Mouse (Mus musculus): ENCODE results near the gene Olfr1024. TPM values are rescaled to one million over a fixed set of nuclear protein-coding genes. Genes with fewer than 3 reads are reported as not detected.

Gene Olfr1024
- polyA plus RNA-seq, 2 experiments, result not detected

- 46% methylated on average over 2 of the region's 2 CpGs for WGBS (ENCODE audit: insufficient replicate concordance)
- Histone ChIP-seq H3K27ac (no peak within 1 kb of the TSS), H3K36me3 (replicated peaks; ENCODE audit: control insufficient read depth, insufficient read depth, low read depth) (no peaks in the 10 kb centered on the region), H3K9ac (replicated peaks) (no peak within 1 kb of the TSS), H3K4me1 (replicated peaks; ENCODE audit: control insufficient read depth in 2 of 2, insufficient read depth in 2 of 2, low read length in 1 of 2) (no peaks in the 10 kb centered on the region), H3K27me3 (ENCODE audit: control insufficient read depth, insufficient read depth, low read length) (no peaks in the 10 kb centered on the region), H3K9me3 (ENCODE audit: control insufficient read depth, low read length) (no peaks in the 10 kb centered on the region), H3K4me2 (ENCODE audit: low read depth) (no peak within 1 kb of the TSS), H3K4me3 (ENCODE audit: insufficient read depth in 1 of 2, low read depth in 2 of 2, low read length in 2 of 2) (no peak within 1 kb of the TSS)
- DNase-seq (ENCODE audit: low read depth in 3 of 3, low spot score in 3 of 3), result no peak
- no peak for ATAC-seq (ENCODE audit: insufficient read depth)
- no peak for TF ChIP-seq CTCF (IDR thresholded peaks at IDR 0.05; ENCODE audit: low read depth)
- TF ChIP-seq EP300 (IDR thresholded peaks at IDR 0.05; ENCODE audit: low read depth), result no peak
Measured at GRCm38 (mm10) chr2:85885340-85885739, 19.5 kb downstream of the Olfr1024 start, which contains the start of gene Olfr1023. Olfr1023 (plus strand) TSS chr2:85885640.

- H3K9ac ChIP-seq (replicated peaks), result no peak within 1 kb of the TSS
- no peaks in the 10 kb centered on the region for H3K9me3 ChIP-seq (ENCODE audit: control insufficient read depth, low read length)
- H3K27ac ChIP-seq, result no peak within 1 kb of the TSS
- 26% methylated on average over 2 of the region's 2 CpGs for WGBS (ENCODE audit: insufficient replicate concordance)
- no peak for DNase-seq (ENCODE audit: low read depth in 3 of 3, low spot score in 3 of 3)
- H3K27me3 ChIP-seq (ENCODE audit: control insufficient read depth, insufficient read depth, low read length), result no peaks in the 10 kb centered on the region
- no peak within 1 kb of the TSS for H3K4me3 ChIP-seq (ENCODE audit: insufficient read depth in 1 of 2, low read depth in 2 of 2, low read length in 2 of 2)
- H3K4me1 ChIP-seq (replicated peaks; ENCODE audit: control insufficient read depth in 2 of 2, insufficient read depth in 2 of 2, low read length in 1 of 2), result no peaks in the 10 kb centered on the region
- TF ChIP-seq CTCF (IDR thresholded peaks at IDR 0.05; ENCODE audit: low read depth), result no peak
- no peak for TF ChIP-seq EP300 (IDR thresholded peaks at IDR 0.05; ENCODE audit: low read depth)
- H3K4me2 ChIP-seq (ENCODE audit: low read depth), result no peak within 1 kb of the TSS
- H3K36me3 ChIP-seq (replicated peaks; ENCODE audit: control insufficient read depth, insufficient read depth, low read depth), result no peaks in the 10 kb centered on the region
- no peak for ATAC-seq (ENCODE audit: insufficient read depth)
Measured at GRCm38 (mm10) chr2:85868294-85868693, 36.6 kb downstream of the Olfr1024 start, which contains the start of gene Olfr1022. Olfr1022 (plus strand) TSS chr2:85868594.

Other genes with a start within 250 kb of the Olfr1024 start
- gene Olfr154, start 240.6 kb downstream of the Olfr1024 start, polyA plus RNA-seq (2012; rRNA removed), result not detected in 2 replicates
- not detected in 2 replicates for gene Olfr154, start 240.6 kb downstream of the Olfr1024 start, polyA plus RNA-seq (2014; fragmentation: Nextera tagmentation; extraction: Ambion mirVana)
- gene Olfr1006, start 226.3 kb downstream of the Olfr1024 start, polyA plus RNA-seq (2012; rRNA removed), result not detected in 2 replicates
- not detected in 2 replicates for gene Olfr1006, start 226.3 kb downstream of the Olfr1024 start, polyA plus RNA-seq (2014; fragmentation: Nextera tagmentation; extraction: Ambion mirVana)
- gene Olfr1008, start 215.6 kb downstream of the Olfr1024 start, polyA plus RNA-seq (2012; rRNA removed), result not detected in 2 replicates
- not detected in 2 replicates for gene Olfr1008, start 215.6 kb downstream of the Olfr1024 start, polyA plus RNA-seq (2014; fragmentation: Nextera tagmentation; extraction: Ambion mirVana)
- not detected in 2 replicates for gene Olfr1009, start 189.6 kb downstream of the Olfr1024 start, polyA plus RNA-seq (2012; rRNA removed)
- not detected in 2 replicates for gene Olfr1009, start 189.6 kb downstream of the Olfr1024 start, polyA plus RNA-seq (2014; fragmentation: Nextera tagmentation; extraction: Ambion mirVana)
- gene Olfr1012, start 142.3 kb downstream of the Olfr1024 start, polyA plus RNA-seq (2012; rRNA removed), result not detected in 2 replicates
- gene Olfr1012, start 142.3 kb downstream of the Olfr1024 start, polyA plus RNA-seq (2014; fragmentation: Nextera tagmentation; extraction: Ambion mirVana), result not detected in 2 replicates
- gene Olfr1013, start 138.0 kb downstream of the Olfr1024 start, polyA plus RNA-seq (2012; rRNA removed), result not detected in 2 replicates
- not detected in 2 replicates for gene Olfr1013, start 138.0 kb downstream of the Olfr1024 start, polyA plus RNA-seq (2014; fragmentation: Nextera tagmentation; extraction: Ambion mirVana)
- not detected in 2 replicates for gene Olfr1014, start 132.3 kb downstream of the Olfr1024 start, polyA plus RNA-seq (2012; rRNA removed)
- gene Olfr1014, start 132.3 kb downstream of the Olfr1024 start, polyA plus RNA-seq (2014; fragmentation: Nextera tagmentation; extraction: Ambion mirVana), result not detected in 2 replicates
- gene Olfr1015, start 123.0 kb downstream of the Olfr1024 start, polyA plus RNA-seq (2012; rRNA removed), result not detected in 2 replicates
- not detected in 2 replicates for gene Olfr1015, start 123.0 kb downstream of the Olfr1024 start, polyA plus RNA-seq (2014; fragmentation: Nextera tagmentation; extraction: Ambion mirVana)
- gene Olfr1016, start 102.5 kb downstream of the Olfr1024 start, polyA plus RNA-seq (2012; rRNA removed), result not detected in 2 replicates
- not detected in 2 replicates for gene Olfr1016, start 102.5 kb downstream of the Olfr1024 start, polyA plus RNA-seq (2014; fragmentation: Nextera tagmentation; extraction: Ambion mirVana)
- gene Olfr1018, start 86.6 kb downstream of the Olfr1024 start, polyA plus RNA-seq (2012; rRNA removed), result not detected in 2 replicates
- gene Olfr1018, start 86.6 kb downstream of the Olfr1024 start, polyA plus RNA-seq (2014; fragmentation: Nextera tagmentation; extraction: Ambion mirVana), result not detected in 2 replicates
- gene Olfr1019, start 59.6 kb downstream of the Olfr1024 start, polyA plus RNA-seq (2012; rRNA removed), result not detected in 2 replicates
- gene Olfr1019, start 59.6 kb downstream of the Olfr1024 start, polyA plus RNA-seq (2014; fragmentation: Nextera tagmentation; extraction: Ambion mirVana), result not detected in 2 replicates
- gene Olfr1020, start 58.0 kb downstream of the Olfr1024 start, polyA plus RNA-seq (2012; rRNA removed), result not detected in 2 replicates
- gene Olfr1020, start 58.0 kb downstream of the Olfr1024 start, polyA plus RNA-seq (2014; fragmentation: Nextera tagmentation; extraction: Ambion mirVana), result not detected in 2 replicates
- gene Olfr1022, start 36.5 kb downstream of the Olfr1024 start, polyA plus RNA-seq (2012; rRNA removed), result not detected in 2 replicates
- not detected in 2 replicates for gene Olfr1022, start 36.5 kb downstream of the Olfr1024 start, polyA plus RNA-seq (2014; fragmentation: Nextera tagmentation; extraction: Ambion mirVana)
- gene Olfr1023, start 19.4 kb downstream of the Olfr1024 start, polyA plus RNA-seq (2012; rRNA removed), result not detected in 2 replicates
- gene Olfr1023, start 19.4 kb downstream of the Olfr1024 start, polyA plus RNA-seq (2014; fragmentation: Nextera tagmentation; extraction: Ambion mirVana), result not detected in 2 replicates
- gene Olfr1025-ps1, start 10.1 kb upstream of the Olfr1024 start, polyA plus RNA-seq (2012; rRNA removed), result not detected in 2 replicates
- gene Olfr1025-ps1, start 10.1 kb upstream of the Olfr1024 start, polyA plus RNA-seq (2014; fragmentation: Nextera tagmentation; extraction: Ambion mirVana), result not detected in 2 replicates
- gene Olfr1026, start 16.5 kb upstream of the Olfr1024 start, polyA plus RNA-seq (2012; rRNA removed), result not detected in 2 replicates
- gene Olfr1026, start 16.5 kb upstream of the Olfr1024 start, polyA plus RNA-seq (2014; fragmentation: Nextera tagmentation; extraction: Ambion mirVana), result not detected in 2 replicates
- gene Olfr1028, start 45.4 kb upstream of the Olfr1024 start, polyA plus RNA-seq (2012; rRNA removed), result not detected in 2 replicates
- not detected in 2 replicates for gene Olfr1028, start 45.4 kb upstream of the Olfr1024 start, polyA plus RNA-seq (2014; fragmentation: Nextera tagmentation; extraction: Ambion mirVana)
- gene Olfr1029, start 68.8 kb upstream of the Olfr1024 start, polyA plus RNA-seq (2012; rRNA removed), result not detected in 2 replicates
- gene Olfr1029, start 68.8 kb upstream of the Olfr1024 start, polyA plus RNA-seq (2014; fragmentation: Nextera tagmentation; extraction: Ambion mirVana), result not detected in 2 replicates
- not detected in 2 replicates for gene Olfr1030, start 74.2 kb upstream of the Olfr1024 start, polyA plus RNA-seq (2012; rRNA removed)
- gene Olfr1030, start 74.2 kb upstream of the Olfr1024 start, polyA plus RNA-seq (2014; fragmentation: Nextera tagmentation; extraction: Ambion mirVana), result not detected in 2 replicates
- not detected in 2 replicates for gene Olfr1031, start 85.3 kb upstream of the Olfr1024 start, polyA plus RNA-seq (2012; rRNA removed)
- not detected in 2 replicates for gene Olfr1031, start 85.3 kb upstream of the Olfr1024 start, polyA plus RNA-seq (2014; fragmentation: Nextera tagmentation; extraction: Ambion mirVana)
- gene Olfr1032, start 100.5 kb upstream of the Olfr1024 start, polyA plus RNA-seq (2012; rRNA removed), result not detected in 2 replicates
- gene Olfr1032, start 100.5 kb upstream of the Olfr1024 start, polyA plus RNA-seq (2014; fragmentation: Nextera tagmentation; extraction: Ambion mirVana), result not detected in 2 replicates
- gene Olfr1033, start 115.6 kb upstream of the Olfr1024 start, polyA plus RNA-seq (2012; rRNA removed), result 0.19 and 0.27 TPM in 2 replicates
- 0.51 and 0.61 TPM in 2 replicates for gene Olfr1033, start 115.6 kb upstream of the Olfr1024 start, polyA plus RNA-seq (2014; fragmentation: Nextera tagmentation; extraction: Ambion mirVana)
- 0.06 TPM in 2 replicates for gene Olfr1034, start 140.8 kb upstream of the Olfr1024 start, polyA plus RNA-seq (2012; rRNA removed)
- 0.04 TPM in 1 of 2 replicates, not detected in the other for gene Olfr1034, start 140.8 kb upstream of the Olfr1024 start, polyA plus RNA-seq (2014; fragmentation: Nextera tagmentation; extraction: Ambion mirVana)
- not detected in 2 replicates for gene Olfr1036, start 168.9 kb upstream of the Olfr1024 start, polyA plus RNA-seq (2012; rRNA removed)
- not detected in 2 replicates for gene Olfr1036, start 168.9 kb upstream of the Olfr1024 start, polyA plus RNA-seq (2014; fragmentation: Nextera tagmentation; extraction: Ambion mirVana)
- gene Olfr1037, start 182.3 kb upstream of the Olfr1024 start, polyA plus RNA-seq (2012; rRNA removed), result not detected in 2 replicates
- not detected in 2 replicates for gene Olfr1037, start 182.3 kb upstream of the Olfr1024 start, polyA plus RNA-seq (2014; fragmentation: Nextera tagmentation; extraction: Ambion mirVana)
- not detected in 2 replicates for gene Olfr1039, start 230.9 kb upstream of the Olfr1024 start, polyA plus RNA-seq (2012; rRNA removed)
- not detected in 2 replicates for gene Olfr1039, start 230.9 kb upstream of the Olfr1024 start, polyA plus RNA-seq (2014; fragmentation: Nextera tagmentation; extraction: Ambion mirVana)
- gene Olfr1040, start 241.7 kb upstream of the Olfr1024 start, polyA plus RNA-seq (2012; rRNA removed), result not detected in 2 replicates
- gene Olfr1040, start 241.7 kb upstream of the Olfr1024 start, polyA plus RNA-seq (2014; fragmentation: Nextera tagmentation; extraction: Ambion mirVana), result not detected in 2 replicates

Measured in liver, embryonic 14.5 days (tissue).